Mouse (Mus musculus) liver, embryonic 12.5 days (tissue): ENCODE measurements at regions not wholly inside any gene's neighbourhood (a gene's known extent, or its start where the extent isn't known, plus 50 kb on each side); places are given as distances from the start of the nearest gene placed in this dataset.

ENCODE experiments used
- ATAC-seq: fragments of 200-750 bp; cut with Nextera tagmentation; 2 replicates; pipeline ENCODE4 v1.8.0; 2017; ENCODE audit warnings: moderate number of reproducible peaks, mild to moderate bottlenecking, moderate library complexity
- H3K27ac ChIP-seq: fragments of 300-500 bp; sonication (generic); 2 replicates; pipeline ENCODE4 v1.5.1; 2016; ENCODE audit warnings: mild to moderate bottlenecking
- H3K27me3 ChIP-seq: fragments of 300-500 bp; sonication (generic); replicated peaks from 2 replicates; pipeline ENCODE4 v1.6.1; 2016; ENCODE audit warnings: mild to moderate bottlenecking, moderate library complexity
- H3K36me3 ChIP-seq: fragments of 300-500 bp; sonication (generic); 2 replicates; pipeline ENCODE4 v1.6.1; 2016; ENCODE audit warnings: mild to moderate bottlenecking, moderate library complexity
- H3K4me1 ChIP-seq: fragments of 300-500 bp; sonication (generic); 2 replicates; pipeline ENCODE4 v1.6.1; 2016
- H3K4me2 ChIP-seq: fragments of 300-500 bp; sonication (generic); 2 replicates; pipeline ENCODE4 v1.6.1; 2016; ENCODE audit warnings: mild to moderate bottlenecking, moderate library complexity
- H3K4me3 ChIP-seq: fragments of 300-500 bp; sonication (generic); 2 replicates; pipeline ENCODE4 v1.5.1; 2016; ENCODE audit warnings: mild to moderate bottlenecking, moderate library complexity
- H3K9ac ChIP-seq: fragments of 300-500 bp; sonication (generic); 2 replicates; pipeline ENCODE4 v1.6.1; 2016; ENCODE audit warnings: mild to moderate bottlenecking, moderate library complexity
- H3K9me3 ChIP-seq: fragments of 300-500 bp; sonication (generic); replicated peaks from 2 replicates; pipeline ENCODE4 v1.6.1; 2016; ENCODE audit warnings: mild to moderate bottlenecking, moderate library complexity
- WGBS: fragments of 180-500 bp; shearing (Covaris S2); methylation state at CpG from one replicate; pipeline ENCODE4 v1.1.7; 2016; ENCODE audit not compliant: insufficient replicate concordance; 5-methylcytosine and 5-hydroxymethylcytosine counted together

- WGBS = 83% methylated on average over 8 of the region's 8 CpGs
- no peak for ATAC-seq
- H3K36me3 ChIP-seq = no peaks in the 10 kb centered on the region
- H3K4me1 ChIP-seq = no peaks in the 10 kb centered on the region
- H3K9me3 ChIP-seq = no peaks in the 10 kb centered on the region
- H3K4me2 ChIP-seq = no peak overlapping the region
- H3K27me3 ChIP-seq = no peaks in the 10 kb centered on the region
- H3K9ac ChIP-seq = no peak overlapping the region
- no peak overlapping the region for H3K4me3 ChIP-seq
- no peak overlapping the region for H3K27ac ChIP-seq
Measured at GRCm38 (mm10) chr2:50853538-50854244, 295.2 kb downstream of the Rnd3 start.

GRCm38 (mm10) chr2:50852413-50852919 is 296.4 kb downstream of the Rnd3 start:
- Histone ChIP-seq H3K9me3 (no peaks in the 10 kb centered on the region), H3K4me1 (no peaks in the 10 kb centered on the region), H3K4me3 (no peak overlapping the region), H3K9ac (no peak overlapping the region), H3K27me3 (no peaks in the 10 kb centered on the region), H3K27ac (no peak overlapping the region), H3K36me3 (no peaks in the 10 kb centered on the region), H3K4me2 (no peak overlapping the region)
- WGBS = 76% methylated on average over 2 of the region's 2 CpGs
- no peak for ATAC-seq

- H3K4me2 ChIP-seq = no peak overlapping the region
- H3K4me1 ChIP-seq = no peaks in the 10 kb centered on the region
- no peaks in the 10 kb centered on the region for H3K9me3 ChIP-seq
- no peak overlapping the region for H3K9ac ChIP-seq
- no peaks in the 10 kb centered on the region for H3K27me3 ChIP-seq
- H3K27ac ChIP-seq = no peak overlapping the region
- WGBS = 72% methylated on average over 3 of the region's 3 CpGs
- H3K36me3 ChIP-seq = no peaks in the 10 kb centered on the region
- no peak overlapping the region for H3K4me3 ChIP-seq
- no peak for ATAC-seq
Measured at GRCm38 (mm10) chr2:50850071-50850470, 298.8 kb downstream of the Rnd3 start.

DNA sequence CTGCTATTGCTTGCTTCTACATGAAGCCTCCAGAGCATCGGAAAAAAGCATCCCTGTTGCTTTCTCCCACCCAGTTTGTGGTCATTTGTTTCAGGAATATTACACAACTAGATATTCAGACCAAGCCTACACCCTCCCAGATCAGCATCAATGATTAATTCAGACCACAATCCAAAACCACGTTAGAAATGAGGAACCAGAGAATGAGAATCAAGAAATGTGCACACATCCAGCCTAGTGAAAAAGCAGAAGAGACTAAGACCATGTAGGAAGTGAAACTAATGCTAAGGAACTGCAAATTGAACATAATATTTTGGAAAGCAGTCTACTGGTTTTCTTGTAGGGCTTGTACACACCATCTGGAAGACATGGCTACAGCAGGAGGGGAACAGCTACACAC is 307.0 kb downstream of the Rnd3 start:
- no peak overlapping the region for H3K9ac ChIP-seq
- WGBS = 27% methylated on average over 2 of the region's 2 CpGs
- H3K9me3 ChIP-seq = no peaks in the 10 kb centered on the region
- no peak overlapping the region for H3K27ac ChIP-seq
- no peaks in the 10 kb centered on the region for H3K4me1 ChIP-seq
- ATAC-seq = no peak
- no peak overlapping the region for H3K4me3 ChIP-seq
- no peak overlapping the region for H3K4me2 ChIP-seq
- no peaks in the 10 kb centered on the region for H3K27me3 ChIP-seq
- H3K36me3 ChIP-seq = no peaks in the 10 kb centered on the region

- H3K9ac ChIP-seq = no peak overlapping the region
- H3K4me3 ChIP-seq = no peak overlapping the region
- no peak overlapping the region for H3K4me2 ChIP-seq
- H3K4me1 ChIP-seq = no peaks in the 10 kb centered on the region
- H3K36me3 ChIP-seq = no peaks in the 10 kb centered on the region
- 56% methylated on average over 6 of the region's 6 CpGs for WGBS
- H3K27me3 ChIP-seq = no peaks in the 10 kb centered on the region
- H3K27ac ChIP-seq = no peak overlapping the region
- H3K9me3 ChIP-seq = no peaks in the 10 kb centered on the region
- no peak for ATAC-seq
Measured at GRCm38 (mm10) chr2:50835511-50836320, 313.2 kb downstream of the Rnd3 start.

DNA sequence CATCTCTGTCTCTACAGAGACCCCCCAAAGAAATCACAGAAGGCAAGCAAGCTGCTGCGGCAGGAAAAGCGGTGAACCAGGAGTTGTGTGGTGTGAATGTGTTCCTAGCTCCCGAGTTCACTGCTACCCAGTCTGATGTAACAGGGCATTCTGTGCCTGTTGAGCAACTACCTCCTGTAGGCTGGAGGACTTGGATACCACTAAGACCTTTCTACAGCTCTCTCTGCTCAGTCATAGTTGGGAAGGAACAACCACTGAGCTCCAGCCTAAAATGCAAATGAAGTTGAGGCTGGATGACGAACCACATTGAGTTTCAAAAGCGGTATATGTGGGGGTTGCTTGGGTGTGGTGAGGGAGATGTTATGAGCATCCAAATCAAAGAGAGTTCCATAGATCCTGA is 315.1 kb downstream of the Rnd3 start:
- Histone ChIP-seq H3K36me3 (no peaks in the 10 kb centered on the region), H3K27me3 (no peaks in the 10 kb centered on the region), H3K4me3 (no peak overlapping the region), H3K9me3 (no peaks in the 10 kb centered on the region), H3K27ac (no peak overlapping the region), H3K9ac (no peak overlapping the region), H3K4me1 (no peaks in the 10 kb centered on the region), H3K4me2 (no peak overlapping the region)
- ATAC-seq = no peak
- WGBS = 70% methylated on average over 5 of the region's 5 CpGs

GRCm38 (mm10) chr2:50832471-50832870 is 316.4 kb downstream of the Rnd3 start:
- Histone ChIP-seq H3K9ac (no peak overlapping the region), H3K9me3 (no peaks in the 10 kb centered on the region)

GRCm38 (mm10) chr2:50830056-50830720 is 318.7 kb downstream of the Rnd3 start:
- ATAC-seq = no peak
- no peaks in the 10 kb centered on the region for H3K36me3 ChIP-seq
- H3K27me3 ChIP-seq = no peaks in the 10 kb centered on the region
- 53% methylated on average over 5 of the region's 5 CpGs for WGBS
- H3K9ac ChIP-seq = no peak overlapping the region
- H3K4me3 ChIP-seq = no peak overlapping the region
- no peak overlapping the region for H3K4me2 ChIP-seq
- H3K27ac ChIP-seq = no peak overlapping the region
- no peaks in the 10 kb centered on the region for H3K9me3 ChIP-seq
- H3K4me1 ChIP-seq = no peaks in the 10 kb centered on the region

More at GRCm38 (mm10) chr2:50832471-50832870, 316.4 kb downstream of the Rnd3 start:
- Histone ChIP-seq H3K4me2 (no peak overlapping the region), H3K4me3 (no peak overlapping the region), H3K4me1 (no peaks in the 10 kb centered on the region), H3K27ac (no peak overlapping the region), H3K36me3 (no peaks in the 10 kb centered on the region), H3K27me3 (no peaks in the 10 kb centered on the region)
- WGBS = 71% methylated on average over 4 of the region's 4 CpGs
- no peak for ATAC-seq

DNA sequence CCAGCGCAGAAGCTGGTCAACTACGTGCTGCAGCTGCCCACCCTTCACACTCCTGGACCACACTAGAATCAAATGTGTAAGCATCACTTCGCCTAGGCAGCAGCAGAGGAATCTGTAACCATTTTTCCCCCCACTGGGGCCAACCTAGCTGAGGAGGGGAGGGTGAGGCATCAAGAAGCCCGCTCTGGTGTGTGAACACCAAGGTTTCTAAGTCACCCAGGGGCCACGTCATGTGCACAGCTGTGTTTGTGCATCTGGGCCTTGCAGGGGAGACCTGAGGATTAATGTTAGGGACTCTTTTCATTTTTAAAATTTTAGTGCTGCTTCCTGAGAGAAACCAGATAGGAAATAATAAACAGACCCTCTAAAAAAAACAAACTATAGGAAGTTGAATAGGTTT is 321.8 kb downstream of the Rnd3 start:
- 64% methylated on average over 5 of the region's 5 CpGs for WGBS
- no peak for ATAC-seq
- no peak overlapping the region for H3K4me2 ChIP-seq
- no peaks in the 10 kb centered on the region for H3K36me3 ChIP-seq
- H3K27ac ChIP-seq = no peak overlapping the region
- H3K4me1 ChIP-seq = no peaks in the 10 kb centered on the region
- no peaks in the 10 kb centered on the region for H3K9me3 ChIP-seq
- no peaks in the 10 kb centered on the region for H3K27me3 ChIP-seq
- no peak overlapping the region for H3K4me3 ChIP-seq
- H3K9ac ChIP-seq = no peak overlapping the region

DNA sequence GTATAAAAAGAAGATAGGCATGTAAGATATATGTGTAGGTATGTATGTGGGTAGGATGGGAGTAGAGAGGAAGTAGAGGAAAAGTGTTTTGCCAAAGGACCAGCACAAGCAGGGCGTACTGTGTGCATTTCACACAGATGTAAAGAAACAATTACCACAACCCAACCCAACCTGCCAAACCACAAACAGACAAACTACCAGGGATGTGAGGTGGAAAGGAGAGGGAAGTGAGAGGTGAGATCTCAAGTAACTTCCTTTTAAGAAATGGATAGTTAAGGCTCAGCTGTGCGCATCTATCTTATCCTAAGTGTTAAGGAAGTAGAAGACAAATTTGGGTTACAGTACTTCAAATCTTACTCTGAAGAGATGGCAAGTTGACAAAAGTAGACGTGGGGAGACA is 322.4 kb downstream of the Rnd3 start:
- Histone ChIP-seq H3K9me3 (no peaks in the 10 kb centered on the region), H3K36me3 (no peaks in the 10 kb centered on the region), H3K4me3 (no peak overlapping the region), H3K27me3 (no peaks in the 10 kb centered on the region), H3K27ac (no peak overlapping the region), H3K9ac (no peak overlapping the region), H3K4me1 (no peaks in the 10 kb centered on the region), H3K4me2 (no peak overlapping the region)
- ATAC-seq = no peak
- 55% methylated on average over 3 of the region's 3 CpGs for WGBS

- Histone ChIP-seq H3K9me3 (no peaks in the 10 kb centered on the region), H3K27me3 (no peaks in the 10 kb centered on the region), H3K4me3 (no peak overlapping the region), H3K4me1 (no peaks in the 10 kb centered on the region), H3K9ac (no peak overlapping the region), H3K4me2 (no peak overlapping the region), H3K27ac (no peak overlapping the region), H3K36me3 (no peaks in the 10 kb centered on the region)
- no peak for ATAC-seq
- WGBS = 72% methylated on average over 5 of the region's 5 CpGs
Measured at GRCm38 (mm10) chr2:50825626-50826025, 323.3 kb downstream of the Rnd3 start.

- no peaks in the 10 kb centered on the region for H3K9me3 ChIP-seq
- no peak overlapping the region for H3K4me2 ChIP-seq
- ATAC-seq = no peak
Measured at GRCm38 (mm10) chr2:50824782-50825181, 324.1 kb downstream of the Rnd3 start.

More at GRCm38 (mm10) chr2:50824782-50825181, 324.1 kb downstream of the Rnd3 start:
- Histone ChIP-seq H3K27ac (no peak overlapping the region), H3K9ac (no peak overlapping the region), H3K4me3 (no peak overlapping the region), H3K27me3 (no peaks in the 10 kb centered on the region), H3K4me1 (no peaks in the 10 kb centered on the region), H3K36me3 (no peaks in the 10 kb centered on the region)
- WGBS = 46% methylated on average over 3 of the region's 3 CpGs
